Comparison of ENCODE assay signal across 18 mouse cellular contexts in the genomic region with DNA sequence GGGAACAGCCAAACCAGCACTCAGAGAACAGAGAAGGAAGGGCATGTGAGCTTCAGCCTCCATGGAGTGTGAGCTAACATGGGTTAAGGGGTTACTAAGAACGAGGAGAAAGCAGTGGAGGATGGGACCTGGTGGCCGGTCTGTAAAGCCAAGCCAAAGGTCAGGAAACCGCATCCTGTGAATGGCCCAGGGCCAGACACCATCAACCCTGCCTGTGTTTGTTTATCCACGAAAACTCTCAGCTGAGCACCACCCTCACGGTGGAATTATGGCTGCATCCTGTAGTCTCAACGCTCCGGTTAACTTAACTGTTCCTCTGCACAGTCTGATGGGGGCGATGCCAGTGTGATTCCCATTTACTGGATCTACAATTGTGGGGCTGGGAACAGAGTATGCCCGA. TPM values are rescaled to one million over a fixed set of nuclear protein-coding genes. Genes with fewer than 3 reads are reported as not detected.
DNase-seq lines count a peak whose midpoint lies in the region; ATAC-seq and TF ChIP-seq lines count a peak whose summit lies in the region.
"Had no signal": no experiment of that assay in that cellular context is flagged by ENCODE, and none has a peak within 500 bp of the region (broad histone marks: within the 10 kb centered on the region; RNA-seq: fewer than 3 reads in every experiment).

No protein-coding gene starts in this region.

- no peak overlapping the region for H3K9ac ChIP-seq in heart, postnatal 0 days (replicated peaks; ENCODE audit: low read depth, low read length)
- no peak overlapping the region for H3K9ac ChIP-seq in lung, postnatal 0 days (replicated peaks; ENCODE audit: low read depth)
- H3K9ac ChIP-seq: limb, embryonic 15.5 days; midbrain, embryonic 13.5 days; neural tube, embryonic 15.5 days had no signal

- WGBS in heart, postnatal 0 days, result 64% methylated on average over 9 of the region's 9 CpGs
- whole genome bisulfite sequencing in lung, postnatal 0 days, result 46% methylated on average over 9 of the region's 9 CpGs

- H3K27ac ChIP-seq in heart, postnatal 0 days (ENCODE audit: low read depth), result no peak overlapping the region
- H3K27ac ChIP-seq in lung, postnatal 0 days (ENCODE audit: low read length), result no peak overlapping the region
- H3K27ac ChIP-seq: forebrain, embryonic 10.5 days; gastrocnemius, adult 2 months; heart, adult 2 months; hindbrain, postnatal 0 days; limb, embryonic 15.5 days; midbrain, embryonic 13.5 days; neural tube, embryonic 15.5 days had no signal

- TF ChIP-seq CTCF in heart, postnatal 0 days (IDR thresholded peaks at IDR 0.05; ENCODE audit: low read depth), result no peak
- peak; percentile 9; the same call in 1 of the 2 replicates for TF ChIP-seq CTCF in lung, postnatal 0 days (IDR thresholded peaks at IDR 0.05)

- 0 out of 2 replicates have a peak, but pooled peaks have one; percentile 27 for ATAC-seq in heart, postnatal 0 days (ENCODE audit: insufficient read depth, low read depth)
- peak; percentile 50 for ATAC-seq in lung, postnatal 0 days
- ATAC-seq: hindbrain, postnatal 0 days; midbrain, embryonic 13.5 days had no signal

- H3K36me3 ChIP-seq in heart, postnatal 0 days (replicated peaks; ENCODE audit: control insufficient read depth, insufficient read depth, low read length), result no peaks in the 10 kb centered on the region
- H3K36me3 ChIP-seq in lung, postnatal 0 days (ENCODE audit: insufficient read depth, low read length), result no peaks in the 10 kb centered on the region
- H3K36me3 ChIP-seq: forebrain, embryonic 10.5 days; limb, embryonic 15.5 days; midbrain, embryonic 13.5 days; neural tube, embryonic 15.5 days had no signal

- no peak overlapping the region for H3K4me2 ChIP-seq in heart, postnatal 0 days (ENCODE audit: low read depth, low read length)
- no peak overlapping the region for H3K4me2 ChIP-seq in lung, postnatal 0 days (replicated peaks; ENCODE audit: low read depth, low read length)
- H3K4me2 ChIP-seq: limb, embryonic 15.5 days; midbrain, embryonic 13.5 days; neural tube, embryonic 15.5 days had no signal

- no peak for TF ChIP-seq EP300 in heart, postnatal 0 days (IDR thresholded peaks at IDR 0.05; ENCODE audit: low read depth)
- TF ChIP-seq EP300 in lung, postnatal 0 days (IDR thresholded peaks at IDR 0.05), result no peak

- DNase-seq in heart, postnatal 0 days (ENCODE audit: low spot score), result peak; percentile 7
- DNase-seq in heart, postnatal 4 days, result no peak
- peak; percentile 22 for DNase-seq in lung, postnatal 0 days (ENCODE audit: low spot score)
- no peak for DNase-seq in lung, adult 18-20 months
- DNase-seq in kidney, postnatal 10 days, result peak; percentile 34
- peak; percentile 52 for DNase-seq in yolk sac, embryonic 10.5 days (ENCODE audit: low spot score)
- DNase-seq in adrenal gland, postnatal 14 days, result no peak
- DNase-seq: cerebellum, adult 8-10 months; gastrocnemius, adult 2 months; retina, postnatal 1 day; right cerebral cortex, postnatal 4 days had no signal

- H3K4me3 ChIP-seq in heart, postnatal 0 days (ENCODE audit: low read depth, low read length), result no peak overlapping the region
- H3K4me3 ChIP-seq in lung, postnatal 0 days (ENCODE audit: low read depth, low read length), result no peak overlapping the region
- H3K4me3 ChIP-seq: forebrain, embryonic 10.5 days; gastrocnemius, adult 2 months; heart, adult 2 months; limb, embryonic 15.5 days; midbrain, embryonic 13.5 days; myocyte; neural tube, embryonic 15.5 days had no signal

- no peaks in the 10 kb centered on the region for H3K27me3 ChIP-seq in heart, postnatal 0 days (ENCODE audit: control insufficient read depth, insufficient read depth, low read length)
- H3K27me3 ChIP-seq in lung, postnatal 0 days (replicated peaks; ENCODE audit: insufficient read depth, low read length), result no peaks in the 10 kb centered on the region
- H3K27me3 ChIP-seq: limb, embryonic 15.5 days; midbrain, embryonic 13.5 days; neural tube, embryonic 15.5 days had no signal

- H3K9me3 ChIP-seq in heart, postnatal 0 days (replicated peaks; ENCODE audit: control insufficient read depth, low read length), result no peaks in the 10 kb centered on the region
- H3K9me3 ChIP-seq in lung, postnatal 0 days (ENCODE audit: low read length), result no peaks in the 10 kb centered on the region
- H3K9me3 ChIP-seq: forebrain, embryonic 10.5 days; limb, embryonic 15.5 days; midbrain, embryonic 13.5 days; neural tube, embryonic 15.5 days had no signal

- H3K4me1 ChIP-seq in heart, postnatal 0 days (ENCODE audit: control insufficient read depth, insufficient read depth), result no peaks in the 10 kb centered on the region
- no peaks in the 10 kb centered on the region for H3K4me1 ChIP-seq in lung, postnatal 0 days (ENCODE audit: insufficient read depth, low read depth, low read length)
- H3K4me1 ChIP-seq: neural tube, embryonic 15.5 days had no signal

RNA-seq across cellular contexts. Expression of gene Lrmp, which starts 20.4 kb away (rescaled TPM):
- total RNA-seq in heart, postnatal 0 days (2014; rRNA removed; ENCODE audit: low replicate concordance), result 4.2 and 5.7 TPM in 2 replicates
- polyA plus RNA-seq in heart, postnatal 0 days (2015; fragmentation: Nextera tagmentation; extraction: Ambion mirVana), result 0.98 and 1.2 TPM in 2 replicates
- 1 to 10 TPM; 1.2 to 2.0 TPM for total RNA-seq in heart, postnatal 4 days (2021)
- polyA plus RNA-seq in lung, postnatal 0 days (2015; fragmentation: Nextera tagmentation; extraction: Ambion mirVana), result 2.8 and 3.9 TPM in 2 replicates
- 5.3 and 15.6 TPM in 2 replicates for total RNA-seq in adrenal gland, postnatal 14 days (2021)

RNA-seq across cellular contexts. Expression of gene Bcat1, which starts 59.8 kb away (rescaled TPM):
- 2.6 and 4.6 TPM in 2 replicates for total RNA-seq in heart, postnatal 0 days (2014; rRNA removed; ENCODE audit: low replicate concordance)
- polyA plus RNA-seq in heart, postnatal 0 days (2015; fragmentation: Nextera tagmentation; extraction: Ambion mirVana), result 0.94 and 1.7 TPM in 2 replicates
- total RNA-seq in heart, postnatal 4 days (2021), result 1 to 10 TPM; 2.4 to 2.9 TPM
- polyA plus RNA-seq in lung, postnatal 0 days (2015; fragmentation: Nextera tagmentation; extraction: Ambion mirVana), result 0.25 and 0.44 TPM in 2 replicates
- total RNA-seq in adrenal gland, postnatal 14 days (2021), result 5.9 and 8.0 TPM in 2 replicates

Comparison
In these comparisons a context has a peak if more than half of its experiments do, and no peak if none do; other contexts are left out.
1. DNase-seq: peak in heart, postnatal 0 days (single experiment), lung, postnatal 0 days (single experiment), kidney, postnatal 10 days (single experiment) and yolk sac, embryonic 10.5 days (single experiment); none in heart, postnatal 4 days (single experiment), lung, adult 18-20 months (0 of 2) and adrenal gland, postnatal 14 days (single experiment).